Mouse (Mus musculus) limb, embryonic 11.5 days (tissue): ENCODE measurements at regions not wholly inside any gene's neighbourhood (a gene's known extent, or its start where the extent isn't known, plus 50 kb on each side); places are given as distances from the start of the nearest gene placed in this dataset.

Experiments
- ATAC-seq: fragments of 200-750 bp; cut with Nextera tagmentation; 2 replicates; pipeline ENCODE4 v1.8.0; 2017; ENCODE audit warnings: low read depth; ENCODE audit not compliant: insufficient number of reproducible peaks, low FRiP score, low TSS enrichment
- DNase-seq: peaks from one replicate; pipeline ENCODE4 v3.0.0-alpha.2; 2015; ENCODE audit warnings: low spot score
- H3K27ac ChIP-seq: fragments of 300-500 bp; sonication (generic); replicated peaks from 2 replicates; pipeline ENCODE4 v1.5.1; 2014; ENCODE audit warnings: low read depth, mild to moderate bottlenecking, low read length
- H3K27me3 ChIP-seq: fragments of 300-500 bp; sonication (generic); 2 replicates; pipeline ENCODE4 v1.6.1; 2014; ENCODE audit warnings: mild to moderate bottlenecking, low read length, mixed read lengths; ENCODE audit not compliant: control insufficient read depth, insufficient read depth
- H3K36me3 ChIP-seq: fragments of 300-500 bp; sonication (generic); 2 replicates; pipeline ENCODE4 v1.6.1; 2014; ENCODE audit warnings: mild to moderate bottlenecking, low read length, moderate library complexity, mixed read lengths; ENCODE audit not compliant: control insufficient read depth, insufficient read depth
- H3K4me1 ChIP-seq: fragments of 300-500 bp; sonication (generic); 2 replicates; pipeline ENCODE4 v1.6.1; 2014; ENCODE audit warnings: low read length, mixed read lengths; ENCODE audit not compliant: control insufficient read depth, insufficient read depth
- H3K4me2 ChIP-seq: fragments of 300-500 bp; sonication (generic); 2 replicates; pipeline ENCODE4 v1.6.1; 2014; ENCODE audit warnings: low read depth, mild to moderate bottlenecking, moderate library complexity; ENCODE audit not compliant: severe bottlenecking
- H3K4me3 ChIP-seq: fragments of 300-500 bp; sonication (generic); 2 replicates; pipeline ENCODE4 v1.5.1; 2014; ENCODE audit warnings: low read depth, low read length
- H3K9ac ChIP-seq: fragments of 300-500 bp; sonication (generic); 2 replicates; pipeline ENCODE4 v1.6.1; 2014; ENCODE audit warnings: mild to moderate bottlenecking, low read length
- H3K9me3 ChIP-seq: fragments of 300-500 bp; sonication (generic); 2 replicates; pipeline ENCODE4 v1.6.1; 2016; ENCODE audit warnings: low read length; ENCODE audit not compliant: control insufficient read depth
- WGBS: fragments of 180-500 bp; shearing (Covaris S2); extraction: QIAGEN DNeasy Blood & Tissue Kit; methylation state at CpG from one replicate; pipeline ENCODE4 v1.1.7; 2014; 5-methylcytosine and 5-hydroxymethylcytosine counted together

DNA sequence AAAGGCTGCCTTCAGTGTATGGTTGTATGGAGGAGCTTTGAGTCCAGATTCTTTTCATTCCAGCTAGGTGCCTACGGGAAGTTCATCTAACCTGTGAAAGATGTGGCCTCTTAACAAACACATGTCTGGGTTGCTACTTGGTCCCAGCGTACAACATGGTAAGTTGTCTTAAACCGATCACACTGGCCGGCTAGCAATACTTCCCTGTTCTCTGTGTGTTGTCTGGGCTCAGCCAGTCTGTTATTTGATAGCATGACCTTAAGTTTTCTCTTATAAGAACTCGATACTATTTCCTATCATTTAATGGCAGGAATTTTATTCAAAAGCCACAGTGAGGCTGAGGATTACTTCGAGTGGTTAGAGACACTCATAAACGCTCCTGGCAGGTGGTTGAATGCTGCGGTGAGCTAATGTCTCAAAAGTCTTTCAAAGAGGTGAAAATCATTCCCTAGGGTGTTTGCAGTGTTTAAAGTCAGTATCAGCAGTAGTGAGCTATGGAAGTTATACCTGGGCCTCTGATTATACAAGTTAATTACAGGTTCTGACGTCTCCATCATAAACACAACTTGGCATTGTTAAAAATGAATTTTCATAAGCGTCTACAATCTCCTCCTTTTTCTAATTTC, 414.2 kb downstream of the Irx1 start:
- Histone ChIP-seq H3K4me1 (peaks cover 4% of the 10 kb centered on the region; the same call in 1 of the 2 replicates), H3K27ac (no peak overlapping the region), H3K9me3 (no peaks in the 10 kb centered on the region), H3K4me3 (no peak overlapping the region), H3K4me2 (no peak overlapping the region), H3K27me3 (no peaks in the 10 kb centered on the region; the same call in none of the 2 replicates), H3K36me3 (no peaks in the 10 kb centered on the region), H3K9ac (no peak overlapping the region)
- WGBS = 67% methylated on average over 10 of the region's 10 CpGs
- ATAC-seq (no peak), DNase-seq (no peak)

DNA sequence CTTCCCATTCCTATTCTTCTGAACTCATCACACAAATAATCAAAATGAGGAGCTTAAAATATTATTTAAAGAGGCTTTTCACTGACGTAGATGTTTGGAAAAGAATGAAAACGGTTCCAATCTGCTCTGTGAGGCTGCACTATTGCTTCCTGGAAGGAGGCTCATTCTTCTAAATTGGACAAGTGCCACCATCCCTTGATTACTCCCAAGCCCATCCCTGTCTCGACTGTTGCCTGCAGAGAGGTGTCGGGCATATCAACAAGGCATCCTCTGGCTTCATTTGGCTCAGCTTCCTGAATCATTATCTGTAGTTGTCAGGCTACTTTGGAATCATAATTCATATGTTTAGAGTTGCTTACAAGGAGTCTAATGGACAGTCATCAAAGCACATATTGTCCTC, 425.3 kb downstream of the Irx1 start:
- no peak overlapping the region for H3K4me3 ChIP-seq

DNA sequence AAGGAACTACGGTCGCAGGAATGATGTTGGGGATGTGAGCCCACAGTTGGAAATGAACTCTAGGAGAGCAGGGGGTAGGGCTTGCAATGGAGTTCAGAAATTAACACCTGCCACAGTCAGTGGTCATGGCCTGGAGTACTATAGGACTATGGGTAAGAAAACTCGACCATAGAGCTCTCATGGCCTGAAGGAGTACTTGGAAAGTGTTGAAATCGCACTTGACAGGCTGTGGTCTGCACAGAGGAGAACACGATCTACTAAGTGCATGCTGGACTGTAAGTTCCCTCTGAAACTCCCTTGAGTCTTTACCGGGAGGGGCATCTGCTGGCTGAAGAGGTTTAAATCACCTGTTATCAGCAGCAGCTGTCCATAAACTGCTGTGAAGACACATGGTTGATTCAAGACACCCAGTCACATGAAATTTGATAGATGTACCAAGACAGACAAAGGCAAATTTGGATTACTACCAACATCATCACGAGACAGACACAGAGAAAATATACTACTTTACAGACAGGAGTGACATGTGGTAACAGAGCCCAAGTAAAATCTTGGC, 430.6 kb downstream of the Irx1 start:
- Histone ChIP-seq H3K4me1 (no peaks in the 10 kb centered on the region), H3K36me3 (no peaks in the 10 kb centered on the region), H3K27ac (no peak overlapping the region), H3K9me3 (no peaks in the 10 kb centered on the region), H3K4me3 (no peak overlapping the region), H3K27me3 (no peaks in the 10 kb centered on the region), H3K4me2 (no peak overlapping the region), H3K9ac (no peak overlapping the region)
- DNase-seq (no peak), ATAC-seq (no peak)
- WGBS = 84% methylated on average over 7 of the region's 7 CpGs

More for the DNA sequence above, 425.3 kb downstream of the Irx1 start:
- DNase-seq (no peak), ATAC-seq (no peak)
- Histone ChIP-seq H3K27me3 (no peaks in the 10 kb centered on the region), H3K4me2 (no peak overlapping the region), H3K9ac (no peak overlapping the region), H3K9me3 (no peaks in the 10 kb centered on the region), H3K27ac (no peak overlapping the region), H3K4me1 (no peaks in the 10 kb centered on the region), H3K36me3 (no peaks in the 10 kb centered on the region)
- 70% methylated on average over 4 of the region's 4 CpGs for WGBS

DNA sequence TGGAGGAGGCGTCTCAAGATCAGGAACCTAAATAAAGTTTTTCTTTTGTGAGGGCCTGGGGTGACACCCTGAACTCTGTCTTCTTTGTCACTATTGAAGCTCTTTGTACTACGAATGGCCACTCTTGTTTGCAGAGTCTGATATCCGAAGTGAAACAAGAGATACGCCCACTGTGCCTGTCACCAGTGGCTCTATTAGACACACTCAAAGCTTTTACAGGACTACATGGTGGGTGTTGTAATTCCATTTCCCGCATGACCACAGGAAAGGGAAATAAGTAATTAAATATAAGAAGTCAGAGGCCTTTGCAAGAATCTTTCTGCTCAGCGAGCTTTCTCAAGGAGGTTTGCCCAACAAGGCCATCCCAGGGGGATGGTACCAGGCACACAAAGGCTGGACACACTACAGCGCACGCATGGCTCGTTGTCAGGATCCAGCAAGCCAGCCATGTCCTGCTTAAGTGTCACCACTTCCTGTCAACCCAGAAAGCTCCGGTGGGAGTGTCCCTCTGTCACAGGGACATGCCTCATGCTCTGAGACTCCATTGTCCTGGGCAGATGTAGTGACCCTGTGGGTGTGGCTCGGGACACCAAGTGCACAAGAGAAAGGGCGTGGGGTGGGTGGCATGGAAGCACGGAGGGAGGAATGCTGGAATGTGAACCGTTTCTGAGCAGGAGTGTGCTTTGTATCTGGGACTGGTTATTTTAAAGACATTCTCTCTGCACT, 434.0 kb downstream of the Irx1 start:
- Histone ChIP-seq H3K4me3 (no peak overlapping the region), H3K4me2 (no peak overlapping the region), H3K9me3 (no peaks in the 10 kb centered on the region), H3K27ac (no peak overlapping the region), H3K4me1 (no peaks in the 10 kb centered on the region), H3K9ac (no peak overlapping the region), H3K27me3 (no peaks in the 10 kb centered on the region), H3K36me3 (no peaks in the 10 kb centered on the region)
- 78% methylated on average over 14 of the region's 14 CpGs for WGBS
- ATAC-seq (no peak), DNase-seq (no peak)

DNA sequence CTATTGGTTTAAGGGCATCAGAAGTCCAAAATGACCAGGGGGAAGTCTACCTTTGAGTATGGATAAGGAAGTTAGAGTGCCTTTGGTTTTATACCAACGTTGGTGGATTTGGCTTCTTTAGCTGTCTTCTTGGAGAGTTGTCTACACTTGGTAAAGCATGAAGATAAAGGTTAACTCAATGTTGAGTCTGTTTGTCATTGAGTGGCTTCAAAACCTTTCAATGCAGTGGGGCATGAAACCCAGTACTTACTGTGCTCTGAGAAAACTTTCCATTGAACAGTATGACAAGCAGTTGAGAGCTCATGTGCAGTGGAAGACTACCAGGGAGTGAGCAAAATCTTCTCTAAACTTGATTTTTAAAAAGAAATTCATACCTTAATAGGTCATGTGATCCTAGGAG, 445.7 kb downstream of the Irx1 start:
- WGBS = 87% methylated on average over 1 of the region's 1 CpGs
- no peaks in the 10 kb centered on the region for H3K27me3 ChIP-seq
- H3K36me3 ChIP-seq = no peaks in the 10 kb centered on the region
- no peak overlapping the region for H3K4me3 ChIP-seq
- no peak overlapping the region for H3K4me2 ChIP-seq
- no peak for DNase-seq
- H3K9ac ChIP-seq = no peak overlapping the region
- no peak overlapping the region for H3K27ac ChIP-seq
- ATAC-seq = no peak
- H3K9me3 ChIP-seq = no peaks in the 10 kb centered on the region
- H3K4me1 ChIP-seq = peaks cover 5% of the 10 kb centered on the region

- Histone ChIP-seq H3K4me1 (peaks cover 9% of the 10 kb centered on the region), H3K4me3 (no peak overlapping the region), H3K9ac (no peak overlapping the region), H3K9me3 (no peaks in the 10 kb centered on the region), H3K27me3 (0 out of 2 replicates have a peak, but pooled peaks cover 3% of the 10 kb centered on the region), H3K36me3 (no peaks in the 10 kb centered on the region), H3K27ac (no peak overlapping the region), H3K4me2 (no peak overlapping the region)
- DNase-seq = peak; percentile 38
- ATAC-seq = peak; percentile 73; the same call in 1 of the 2 replicates
- 15% methylated on average over 6 of the region's 6 CpGs for WGBS
These were observed 450.3 kb downstream of the Irx1 start for GRCm38 (mm10) chr13:71513204-71513603.

DNA sequence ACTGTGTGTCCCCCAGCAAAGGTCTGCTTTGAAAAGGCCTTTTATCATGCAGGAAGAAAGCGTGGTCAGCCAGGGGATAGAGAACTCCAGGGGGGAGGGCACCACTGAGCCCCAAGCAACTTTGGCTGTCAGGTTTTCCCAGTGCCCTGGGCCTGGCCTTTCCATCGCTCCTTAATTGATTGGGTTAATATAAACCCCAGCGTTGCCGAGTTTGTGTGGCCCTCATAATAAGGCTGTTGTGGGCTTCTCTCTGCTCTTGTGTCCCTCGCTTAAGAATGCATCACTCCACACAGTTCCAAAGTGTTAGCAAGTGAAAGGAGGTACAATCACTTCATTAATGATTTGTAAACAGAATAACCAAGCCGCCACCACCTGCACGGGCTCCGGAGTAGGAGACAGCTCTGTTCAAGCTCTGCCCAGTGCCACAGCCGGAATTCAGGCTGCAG, 455.5 kb downstream of the Irx1 start:
- ATAC-seq (no peak), DNase-seq (peak; percentile 28)
- Histone ChIP-seq H3K4me3 (no peak overlapping the region), H3K4me2 (no peak overlapping the region), H3K9me3 (no peaks in the 10 kb centered on the region), H3K27ac (no peak overlapping the region), H3K4me1 (peaks cover 11% of the 10 kb centered on the region), H3K36me3 (no peaks in the 10 kb centered on the region), H3K27me3 (0 out of 2 replicates have a peak, but pooled peaks cover 3% of the 10 kb centered on the region), H3K9ac (no peak overlapping the region)
- WGBS = 13% methylated on average over 9 of the region's 9 CpGs

DNA sequence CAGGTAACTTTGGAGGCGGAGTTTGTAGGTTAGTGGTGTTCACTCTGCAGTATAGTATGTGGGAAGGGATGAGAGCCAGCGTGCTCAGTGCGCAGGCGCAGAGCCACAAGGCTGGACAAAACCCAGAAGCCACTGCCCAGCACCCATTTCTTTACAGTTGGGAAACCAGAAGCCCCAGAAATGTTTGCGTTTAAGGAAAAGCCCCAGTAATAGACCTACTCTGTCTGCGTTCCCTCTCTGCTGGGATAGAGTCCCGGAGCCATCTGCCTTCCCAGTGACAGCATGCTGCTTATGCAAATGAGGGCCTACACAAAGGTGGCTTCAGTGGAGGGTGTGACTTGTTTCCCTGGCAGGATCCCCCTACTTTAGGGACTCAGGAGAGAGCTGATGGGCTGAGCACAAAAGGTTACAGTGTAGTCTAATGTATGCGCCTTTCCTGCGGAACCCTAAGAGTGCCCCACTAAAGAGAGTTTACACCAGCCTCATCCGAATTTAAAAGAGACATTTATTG, 456.0 kb downstream of the Irx1 start:
- peaks cover 11% of the 10 kb centered on the region for H3K4me1 ChIP-seq
- 0 out of 2 replicates have a peak, but pooled peaks cover 3% of the 10 kb centered on the region for H3K27me3 ChIP-seq
- H3K4me3 ChIP-seq = no peak overlapping the region
- no peaks in the 10 kb centered on the region for H3K9me3 ChIP-seq
- whole genome bisulfite sequencing = 11% methylated on average over 10 of the region's 10 CpGs
- ATAC-seq (peak; percentile 63; the same call in 1 of the 2 replicates), DNase-seq (peak; percentile 34)
- H3K4me2 ChIP-seq = 0 out of 2 replicates have a peak overlapping the region, but pooled peaks have one; percentile 10
- no peaks in the 10 kb centered on the region for H3K36me3 ChIP-seq
- no peak overlapping the region for H3K27ac ChIP-seq
- no peak overlapping the region for H3K9ac ChIP-seq
